In the genomic region with DNA sequence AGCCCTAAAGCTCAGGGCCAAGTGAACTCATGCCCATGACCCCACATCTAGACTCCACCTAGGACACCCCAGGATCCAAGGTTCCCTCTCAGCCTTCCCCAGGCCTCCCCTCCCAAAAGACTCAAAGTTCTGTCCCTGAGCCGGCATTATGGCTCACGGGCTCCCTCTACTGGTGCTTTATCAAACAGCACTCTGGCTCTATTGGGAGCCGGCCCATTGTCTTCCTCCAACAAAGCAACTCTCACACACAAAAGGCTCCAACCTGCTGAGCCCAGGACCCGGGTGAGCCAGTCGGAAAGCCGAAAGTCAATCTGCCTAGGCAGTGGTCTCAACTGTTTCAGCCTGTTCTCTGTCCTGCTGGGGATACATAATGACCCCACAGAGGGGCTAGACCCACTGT, we compare ENCODE assay signal across 7 mouse cellular contexts. TPM values are rescaled to one million over a fixed set of nuclear protein-coding genes. Genes with fewer than 3 reads are reported as not detected.
DNase-seq lines count a peak whose midpoint lies in the region; ATAC-seq lines count a peak whose summit lies in the region.

No protein-coding gene starts in this region.

- WGBS in forebrain, embryonic 13.5 days, result 2% methylated on average over 6 of the region's 6 CpGs
- WGBS in hindbrain, embryonic 14.5 days, result under 1% methylated on average over 6 of the region's 6 CpGs
- 0% methylated on average over 6 of the region's 6 CpGs for WGBS in macrophage (ENCODE audit: missing documents)

- no peak overlapping the region for H3K4me3 ChIP-seq in forebrain, embryonic 13.5 days
- no peak overlapping the region for H3K4me3 ChIP-seq in hindbrain, embryonic 14.5 days (replicated peaks; ENCODE audit: low read length)
- no peak overlapping the region for H3K4me3 ChIP-seq in macrophage (ENCODE audit: inconsistent target)

- H3K27ac ChIP-seq in forebrain, embryonic 13.5 days, result no peak overlapping the region
- H3K27ac ChIP-seq in hindbrain, embryonic 14.5 days, result peak overlapping the region; percentile 63
- H3K27ac ChIP-seq in macrophage, result peak overlapping the region; percentile 18

- peaks cover 32% of the 10 kb centered on the region for H3K4me1 ChIP-seq in forebrain, embryonic 13.5 days
- peaks cover 15% of the 10 kb centered on the region for H3K4me1 ChIP-seq in hindbrain, embryonic 14.5 days (replicated peaks; ENCODE audit: control insufficient read depth, insufficient read depth, low read length)

- 0 out of 2 replicates have a peak, but pooled peaks cover 6% of the 10 kb centered on the region for H3K27me3 ChIP-seq in forebrain, embryonic 13.5 days
- H3K27me3 ChIP-seq in hindbrain, embryonic 14.5 days (ENCODE audit: control insufficient read depth, insufficient read depth, low read length), result no peaks in the 10 kb centered on the region

- DNase-seq in T-cell, adult 2 months (ENCODE audit: low spot score), result peak; percentile 49
- DNase-seq in c-Kit-positive CD71-positive TER-119-positive erythroid progenitor cells, embryonic 14.5 days (ENCODE audit: low spot score), result peak; percentile 64
- DNase-seq in hindbrain, embryonic 14.5 days (ENCODE audit: low spot score), result peak; percentile 89
- DNase-seq in layer of hippocampus, postnatal 10 days (ENCODE audit: low spot score in 2 of 2), result peak; percentile 81 to 83
- peak; percentile 61 for DNase-seq in right cerebral cortex, postnatal 14 days

- no peaks in the 10 kb centered on the region for H3K9me3 ChIP-seq in forebrain, embryonic 13.5 days (replicated peaks)
- H3K9me3 ChIP-seq in hindbrain, embryonic 14.5 days (ENCODE audit: control insufficient read depth, low read length), result no peaks in the 10 kb centered on the region

- H3K36me3 ChIP-seq in forebrain, embryonic 13.5 days (ENCODE audit: poor library complexity, severe bottlenecking), result no peaks in the 10 kb centered on the region
- H3K36me3 ChIP-seq in hindbrain, embryonic 14.5 days (replicated peaks; ENCODE audit: control insufficient read depth, insufficient read depth), result no peaks in the 10 kb centered on the region
- H3K36me3 ChIP-seq in macrophage (ENCODE audit: inconsistent target), result no peaks in the 10 kb centered on the region

- peak; percentile 57 for ATAC-seq in forebrain, embryonic 13.5 days
- peak; percentile 32 for ATAC-seq in hindbrain, embryonic 14.5 days (ENCODE audit: low FRiP score)

- H3K79me2 ChIP-seq in macrophage (ENCODE audit: inconsistent target), result no peaks in the 10 kb centered on the region

- 0 out of 2 replicates have a peak overlapping the region, but pooled peaks have one; percentile 18 for H3K4me2 ChIP-seq in forebrain, embryonic 13.5 days
- H3K4me2 ChIP-seq in hindbrain, embryonic 14.5 days (replicated peaks), result 0 out of 2 replicates have a peak overlapping the region, but pooled peaks have one; percentile 3

- peak overlapping the region; percentile 50; the same call in 1 of the 2 replicates for H3K9ac ChIP-seq in forebrain, embryonic 13.5 days
- peak overlapping the region; percentile 57; the same call in 1 of the 2 replicates for H3K9ac ChIP-seq in hindbrain, embryonic 14.5 days

RNA-seq across cellular contexts. Expression of a gene that starts 29.0 kb away (rescaled TPM):
- polyA plus RNA-seq in forebrain, embryonic 13.5 days (2015; fragmentation: Nextera tagmentation; extraction: Ambion mirVana), result 66.9 and 79.8 TPM in 2 replicates
- 17.5 and 18.2 TPM in 2 replicates for polyA plus RNA-seq in hindbrain, embryonic 14.5 days (2014; fragmentation: Nextera tagmentation; extraction: Ambion mirVana)
- 1 to 10 TPM; 2.5 to 4.2 TPM for total RNA-seq in layer of hippocampus, postnatal 10 days (2021)
- 1 to 10 TPM in 24 of 26 experiments, under 1 TPM in 2; 0.20 to 6.5 (median 1.9) TPM for total RNA-seq in macrophage (2018; cell fraction: chromatin; rRNA removed)
- total RNA-seq in macrophage (2018; cell fraction: cytosol; rRNA removed), result 10 to 100 TPM in 5 of 26 experiments, 1 to 10 TPM in 21; 4.8 to 13.4 (median 7.2) TPM
- 10 to 100 TPM in 1 of 26 experiments, 1 to 10 TPM in 25; 1.0 to 11.4 (median 2.4) TPM for total RNA-seq in macrophage (2018; cell fraction: nucleus; rRNA removed)
- 6.0 to 52.8 TPM (median 6.1 TPM) in 3 replicates for polyA plus RNA-seq in macrophage (2018)

RNA-seq across cellular contexts. Expression of a gene that starts 29.3 kb away (rescaled TPM):
- polyA plus RNA-seq in forebrain, embryonic 13.5 days (2015; fragmentation: Nextera tagmentation; extraction: Ambion mirVana), result 3.7 and 4.5 TPM in 2 replicates
- polyA plus RNA-seq in hindbrain, embryonic 14.5 days (2014; fragmentation: Nextera tagmentation; extraction: Ambion mirVana), result 12.4 and 15.4 TPM in 2 replicates
- 10 to 100 TPM in 1 of 2 experiments, 1 to 10 TPM in 1; 9.0 to 13.1 TPM for total RNA-seq in layer of hippocampus, postnatal 10 days (2021)
- 1 to 10 TPM in 10 of 26 experiments, not detected in 16; 1.3 to 4.2 (median 2.0) TPM for total RNA-seq in macrophage (2018; cell fraction: chromatin; rRNA removed)
- 1 to 10 TPM in 20 of 26 experiments, under 1 TPM in 6; 0.59 to 5.7 (median 1.9) TPM for total RNA-seq in macrophage (2018; cell fraction: cytosol; rRNA removed)
- 1 to 10 TPM in 12 of 26 experiments, under 1 TPM in 1, not detected in 13; 0.91 to 4.9 (median 1.6) TPM for total RNA-seq in macrophage (2018; cell fraction: nucleus; rRNA removed)
- polyA plus RNA-seq in macrophage (2018), result 0.83 to 3.2 TPM (median 2.1 TPM) in 3 replicates

RNA-seq across cellular contexts. Expression of a gene that starts 49.8 kb away (rescaled TPM):
- 3.9 and 4.4 TPM in 2 replicates for polyA plus RNA-seq in forebrain, embryonic 13.5 days (2015; fragmentation: Nextera tagmentation; extraction: Ambion mirVana)
- polyA plus RNA-seq in hindbrain, embryonic 14.5 days (2014; fragmentation: Nextera tagmentation; extraction: Ambion mirVana), result 4.4 and 10.0 TPM in 2 replicates
- under 1 TPM in 1 of 2 experiments, not detected in 1; 0.51 TPM for total RNA-seq in layer of hippocampus, postnatal 10 days (2021)
- not detected for total RNA-seq in macrophage (2018; cell fraction: chromatin; rRNA removed)
- 1 to 10 TPM in 7 of 26 experiments, under 1 TPM in 15, not detected in 4; 0.18 to 1.7 (median 0.68) TPM for total RNA-seq in macrophage (2018; cell fraction: cytosol; rRNA removed)
- total RNA-seq in macrophage (2018; cell fraction: nucleus; rRNA removed), result 1 to 10 TPM in 1 of 26 experiments, under 1 TPM in 1, not detected in 24; 0.89 to 1.1 TPM
- 0.76 to 0.96 TPM in 2 of 3 replicates, not detected in the other for polyA plus RNA-seq in macrophage (2018)

RNA-seq across cellular contexts. Expression of a gene that starts 49.9 kb away (rescaled TPM):
- polyA plus RNA-seq in forebrain, embryonic 13.5 days (2015; fragmentation: Nextera tagmentation; extraction: Ambion mirVana), result 996 and 1,069 TPM in 2 replicates
- 1,174 and 1,254 TPM in 2 replicates for polyA plus RNA-seq in hindbrain, embryonic 14.5 days (2014; fragmentation: Nextera tagmentation; extraction: Ambion mirVana)
- 100 to 1,000 TPM; 930 to 997 TPM for total RNA-seq in layer of hippocampus, postnatal 10 days (2021)
- total RNA-seq in macrophage (2018; cell fraction: chromatin; rRNA removed), result 100 to 1,000 TPM in 5 of 26 experiments, 10 to 100 TPM in 21; 43.1 to 125 (median 79.7) TPM
- 1,000 to 10,000 TPM in 1 of 26 experiments, 100 to 1,000 TPM in 25; 586 to 1,058 (median 761) TPM for total RNA-seq in macrophage (2018; cell fraction: cytosol; rRNA removed)
- total RNA-seq in macrophage (2018; cell fraction: nucleus; rRNA removed), result 100 to 1,000 TPM; 140 to 293 (median 184) TPM
- polyA plus RNA-seq in macrophage (2018), result 521 to 775 TPM (median 707 TPM) in 3 replicates

RNA-seq across cellular contexts. Expression of a gene that starts 50.3 kb away (rescaled TPM):
- 221 and 234 TPM in 2 replicates for polyA plus RNA-seq in forebrain, embryonic 13.5 days (2015; fragmentation: Nextera tagmentation; extraction: Ambion mirVana)
- polyA plus RNA-seq in hindbrain, embryonic 14.5 days (2014; fragmentation: Nextera tagmentation; extraction: Ambion mirVana), result 113 and 138 TPM in 2 replicates
- 10 to 100 TPM; 70.7 to 82.3 TPM for total RNA-seq in layer of hippocampus, postnatal 10 days (2021)
- 10 to 100 TPM in 17 of 26 experiments, 1 to 10 TPM in 9; 4.1 to 37.4 (median 12.2) TPM for total RNA-seq in macrophage (2018; cell fraction: chromatin; rRNA removed)
- 10 to 100 TPM; 27.5 to 49.4 (median 37.6) TPM for total RNA-seq in macrophage (2018; cell fraction: cytosol; rRNA removed)
- total RNA-seq in macrophage (2018; cell fraction: nucleus; rRNA removed), result 10 to 100 TPM in 16 of 26 experiments, 1 to 10 TPM in 10; 5.8 to 26.6 (median 11.3) TPM
- polyA plus RNA-seq in macrophage (2018), result 30.6 to 41.0 TPM (median 40.7 TPM) in 3 replicates
